Mouse (Mus musculus): Measurements from ENCODE around the gene AW146154.
"Not testable (repeated sequence)": the region's sequence is repeated elsewhere in the genome, so short reads cannot be mapped to it uniquely, and the experiment has no call there.

- not testable (repeated sequence) for TF ChIP-seq POLR2A, EP300 (IDR thresholded peaks at IDR 0.05; ENCODE audit: insufficient read depth, low read depth, low read length)
These were observed 1.2 kb downstream of the AW146154 start for GRCm38 (mm10) chr7:41498464-41498863.

Data from heart, adult 2 months (tissue).